Mouse (Mus musculus) midbrain, postnatal 0 days (tissue): Measurements from ENCODE around the gene Reg4. TPM values are rescaled to one million over a fixed set of nuclear protein-coding genes. Genes with fewer than 3 reads are reported as not detected.

ENCODE experiments used
- ATAC-seq: fragments of 200-750 bp; cut with Nextera tagmentation; 2 replicates; pipeline ENCODE4 v1.8.0; 2017; ENCODE audit warnings: moderate number of reproducible peaks, mild to moderate bottlenecking, moderate TSS enrichment, moderate library complexity; ENCODE audit not compliant: low FRiP score
- DNase-seq: peaks from one replicate; pipeline ENCODE4 v3.0.0-alpha.2; 2015; ENCODE audit warnings: low spot score
- H3K27ac ChIP-seq: fragments of 300-500 bp; sonication (generic); 2 replicates; pipeline ENCODE4 v1.5.1; 2014; ENCODE audit warnings: low read depth, mild to moderate bottlenecking, low read length, mixed read lengths
- H3K27me3 ChIP-seq: fragments of 300-500 bp; sonication (generic); 2 replicates; pipeline ENCODE4 v1.6.1; 2014; ENCODE audit warnings: low read length, control low read depth, mixed read lengths; ENCODE audit not compliant: insufficient read depth
- H3K36me3 ChIP-seq: fragments of 300-500 bp; sonication (generic); 2 replicates; pipeline ENCODE4 v1.6.1; 2014; ENCODE audit warnings: low read length, control low read depth, mixed read lengths; ENCODE audit not compliant: insufficient read depth
- H3K4me1 ChIP-seq: fragments of 300-500 bp; sonication (generic); 2 replicates; pipeline ENCODE4 v1.6.1; 2014; ENCODE audit warnings: mild to moderate bottlenecking, control low read depth, antibody characterized with exemption, low read length, mixed read lengths; ENCODE audit not compliant: insufficient read depth
- H3K4me2 ChIP-seq: fragments of 300-500 bp; sonication (generic); 2 replicates; pipeline ENCODE4 v1.6.1; 2014; ENCODE audit warnings: low read depth, mild to moderate bottlenecking, low read length, mixed read lengths; ENCODE audit not compliant: poor library complexity, severe bottlenecking
- H3K4me3 ChIP-seq: fragments of 300-500 bp; sonication (generic); 2 replicates; pipeline ENCODE4 v1.5.1; 2014; ENCODE audit warnings: low read depth, mild to moderate bottlenecking, low read length, moderate library complexity
- H3K9ac ChIP-seq: fragments of 300-500 bp; sonication (generic); replicated peaks from 2 replicates; pipeline ENCODE4 v1.6.1; 2014; ENCODE audit warnings: mild to moderate bottlenecking, low read length, moderate library complexity, mixed read lengths; ENCODE audit not compliant: poor library complexity, severe bottlenecking
- H3K9me3 ChIP-seq: fragments of 300-500 bp; sonication (generic); 2 replicates; pipeline ENCODE4 v1.6.1; 2016; ENCODE audit warnings: low read length, control low read depth
- CTCF ChIP-seq: IDR thresholded peaks from 2 replicates; pipeline ENCODE4 v1.5.1; 2016; ENCODE audit warnings: antibody characterized with exemption, mild to moderate bottlenecking
- WGBS: fragments of 180-500 bp; shearing (Covaris S2); extraction: QIAGEN DNeasy Blood & Tissue Kit; methylation state at CpG from one replicate; pipeline ENCODE4 v1.1.7; 2014; 5-methylcytosine and 5-hydroxymethylcytosine counted together
- polyA plus RNA-seq: library from polyadenylated mRNA; unstranded; fragments of >200 nt; fragmentation: Nextera tagmentation; extraction: Ambion mirVana; gene quantifications from 2 replicates; pipeline ENCODE4 v1.2.1, GENCODE M21; 2015
- total RNA-seq: library from RNA; depleted of rRNA; stranded (reverse); fragments of >200 nt; gene quantifications from 2 replicates; pipeline ENCODE4 v1.2.3, GENCODE M21; 2014; rRNA removed

The Reg4 gene
- total RNA-seq (not detected in 2 replicates), polyA plus RNA-seq (not detected in 2 replicates)

DNA sequence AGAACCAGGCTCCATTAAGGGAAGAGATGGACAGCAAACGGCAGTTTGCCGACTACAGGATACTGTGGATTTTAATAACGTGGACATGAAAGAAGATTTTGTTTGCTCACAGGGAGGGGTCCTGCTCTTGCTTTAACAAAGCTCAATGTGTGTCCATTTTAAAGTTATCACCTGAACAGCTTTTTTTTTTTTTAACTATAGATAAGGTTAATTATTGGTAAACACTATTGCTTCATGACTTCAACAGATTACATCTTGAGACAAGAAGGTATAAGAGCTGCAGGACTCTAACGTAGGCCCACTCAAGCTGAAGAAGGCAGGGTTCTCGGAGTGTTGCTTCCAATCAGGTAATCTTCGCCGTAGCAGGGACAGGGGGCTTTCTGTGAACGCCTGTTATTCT, at the start of gene Reg4:
Reg4 (plus strand) TSS at position 301 of the 400 bp plus-strand sequence.
- ATAC-seq = no peak
- Histone ChIP-seq H3K4me3 (no peak within 1 kb of the TSS), H3K9me3 (no peaks in the 10 kb centered on the region), H3K27ac (no peak within 1 kb of the TSS), H3K27me3 (no peaks in the 10 kb centered on the region), H3K4me2 (no peak within 1 kb of the TSS), H3K9ac (no peak within 1 kb of the TSS), H3K4me1 (no peaks in the 10 kb centered on the region), H3K36me3 (no peaks in the 10 kb centered on the region)
- TF ChIP-seq CTCF = no peak
- WGBS = 85% methylated on average over 8 of the region's 8 CpGs
- no peak for DNase-seq

DNA sequence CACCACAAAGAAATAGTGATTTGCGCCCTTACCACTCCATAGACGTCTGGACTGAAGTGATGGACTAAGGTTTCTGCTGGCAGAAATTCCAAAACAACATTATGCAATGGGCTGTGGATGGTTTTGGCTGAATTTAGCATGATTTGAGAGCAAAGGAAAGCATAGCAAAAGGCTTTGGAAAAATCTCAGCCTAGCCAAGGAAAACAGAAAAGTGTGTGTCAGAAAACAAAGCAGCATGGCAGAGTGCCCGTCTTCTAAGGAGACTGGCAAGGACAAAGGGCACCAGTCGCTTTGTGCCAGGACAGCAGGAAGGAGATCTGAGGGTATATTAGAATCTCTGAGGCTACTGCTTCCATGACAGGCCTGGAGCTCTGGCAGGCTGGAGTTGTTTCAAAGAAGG, 43.6 kb upstream of the Reg4 start:
- H3K27me3 ChIP-seq = no peaks in the 10 kb centered on the region
- H3K4me2 ChIP-seq = no peak overlapping the region
- no peak overlapping the region for H3K9ac ChIP-seq
- WGBS = 62% methylated on average over 4 of the region's 4 CpGs
- no peak overlapping the region for H3K4me3 ChIP-seq
- DNase-seq = peak; percentile 75
- H3K4me1 ChIP-seq = no peaks in the 10 kb centered on the region
- ATAC-seq = no peak; the same call in 1 of the 2 replicates
- no peak for TF ChIP-seq CTCF
- H3K9me3 ChIP-seq = 0 out of 2 replicates have a peak, but pooled peaks cover 3% of the 10 kb centered on the region
- peak overlapping the region; percentile 38; the same call in 1 of the 2 replicates for H3K27ac ChIP-seq
- no peaks in the 10 kb centered on the region for H3K36me3 ChIP-seq

DNA sequence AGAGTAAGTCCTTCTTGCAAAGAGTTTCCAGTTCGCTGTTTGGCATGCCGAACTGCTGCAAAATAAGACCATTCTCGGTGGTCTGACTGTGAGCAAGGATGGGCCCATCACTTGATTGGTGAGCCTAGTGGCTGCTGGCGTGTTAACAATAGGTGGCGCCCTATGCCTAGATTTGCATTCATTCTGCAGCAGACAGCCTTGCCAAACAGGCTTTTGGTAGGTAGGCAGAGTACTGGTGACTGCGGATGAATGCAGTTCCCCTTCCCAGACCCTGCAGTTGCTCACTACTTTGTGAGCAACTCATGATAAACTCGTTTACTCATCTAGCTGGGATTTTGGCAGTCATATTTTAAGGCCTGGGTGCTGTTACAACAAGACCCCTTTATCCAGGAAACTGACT, 41.2 kb upstream of the Reg4 start:
- Histone ChIP-seq H3K9ac (no peak overlapping the region), H3K27me3 (no peaks in the 10 kb centered on the region), H3K27ac (no peak overlapping the region), H3K9me3 (0 out of 2 replicates have a peak, but pooled peaks cover 3% of the 10 kb centered on the region), H3K36me3 (no peaks in the 10 kb centered on the region), H3K4me3 (no peak overlapping the region), H3K4me1 (no peaks in the 10 kb centered on the region), H3K4me2 (no peak overlapping the region)
- peak; percentile 70 for TF ChIP-seq CTCF
- 30% methylated on average over 7 of the region's 7 CpGs for WGBS
- no peak; the same call in 1 of the 2 replicates for ATAC-seq
- peak; percentile 72 for DNase-seq

DNA sequence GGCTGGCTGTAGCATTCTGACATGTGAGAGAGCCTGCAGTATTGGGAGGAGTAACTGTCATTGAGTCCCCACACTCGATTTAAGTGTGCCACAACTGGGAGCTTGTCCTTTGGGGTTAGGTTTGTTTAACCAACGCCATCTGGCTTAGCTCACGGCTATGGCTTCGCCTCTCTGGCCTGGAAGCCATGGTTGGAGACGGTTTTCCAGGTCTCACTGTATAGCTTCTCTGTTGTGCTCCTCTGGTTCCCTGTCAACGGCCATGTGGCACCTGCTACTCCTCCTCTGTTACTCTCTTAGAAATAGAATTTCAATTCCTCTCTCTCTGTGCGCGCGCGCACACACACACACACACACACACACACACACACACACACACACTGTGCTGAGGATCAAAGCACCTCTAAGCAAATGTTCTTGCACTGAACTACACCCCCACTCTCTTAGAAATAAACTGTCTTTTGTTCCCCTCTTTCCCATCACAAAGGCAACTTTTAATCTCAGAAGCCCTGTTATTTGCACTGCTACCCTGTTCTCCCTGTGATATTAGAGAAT, 36.7 kb upstream of the Reg4 start:
- TF ChIP-seq CTCF = no peak
- no peaks in the 10 kb centered on the region for H3K36me3 ChIP-seq
- no peak overlapping the region for H3K27ac ChIP-seq
- H3K4me1 ChIP-seq = no peaks in the 10 kb centered on the region
- DNase-seq (no peak), ATAC-seq (no peak)
- no peak overlapping the region for H3K4me2 ChIP-seq
- no peaks in the 10 kb centered on the region for H3K27me3 ChIP-seq
- no peak overlapping the region for H3K4me3 ChIP-seq
- WGBS = 35% methylated on average over 10 of the region's 10 CpGs
- H3K9me3 ChIP-seq = no peaks in the 10 kb centered on the region
- no peak overlapping the region for H3K9ac ChIP-seq

DNA sequence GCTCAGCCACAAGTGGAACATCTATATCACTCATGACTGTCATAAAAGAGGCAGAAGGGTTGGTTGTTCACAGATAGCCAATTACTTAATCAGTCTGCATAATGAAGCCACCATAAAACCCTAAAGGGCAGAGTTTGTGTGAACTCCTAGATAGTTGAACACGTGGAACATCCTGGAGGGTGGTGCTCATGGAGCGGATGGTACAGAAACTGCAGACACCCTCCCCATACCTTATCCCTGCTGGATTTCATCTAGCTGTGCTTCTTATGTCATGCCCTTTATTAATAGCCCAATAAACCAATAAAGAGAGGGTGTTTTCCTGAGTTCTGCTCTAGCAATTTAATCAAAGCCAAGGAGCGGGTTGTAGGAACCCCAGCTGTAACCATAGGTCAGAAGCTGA, 34.2 kb upstream of the Reg4 start:
- Histone ChIP-seq H3K4me3 (no peak overlapping the region), H3K4me1 (no peaks in the 10 kb centered on the region)
- 89% methylated on average over 3 of the region's 3 CpGs for WGBS

DNA sequence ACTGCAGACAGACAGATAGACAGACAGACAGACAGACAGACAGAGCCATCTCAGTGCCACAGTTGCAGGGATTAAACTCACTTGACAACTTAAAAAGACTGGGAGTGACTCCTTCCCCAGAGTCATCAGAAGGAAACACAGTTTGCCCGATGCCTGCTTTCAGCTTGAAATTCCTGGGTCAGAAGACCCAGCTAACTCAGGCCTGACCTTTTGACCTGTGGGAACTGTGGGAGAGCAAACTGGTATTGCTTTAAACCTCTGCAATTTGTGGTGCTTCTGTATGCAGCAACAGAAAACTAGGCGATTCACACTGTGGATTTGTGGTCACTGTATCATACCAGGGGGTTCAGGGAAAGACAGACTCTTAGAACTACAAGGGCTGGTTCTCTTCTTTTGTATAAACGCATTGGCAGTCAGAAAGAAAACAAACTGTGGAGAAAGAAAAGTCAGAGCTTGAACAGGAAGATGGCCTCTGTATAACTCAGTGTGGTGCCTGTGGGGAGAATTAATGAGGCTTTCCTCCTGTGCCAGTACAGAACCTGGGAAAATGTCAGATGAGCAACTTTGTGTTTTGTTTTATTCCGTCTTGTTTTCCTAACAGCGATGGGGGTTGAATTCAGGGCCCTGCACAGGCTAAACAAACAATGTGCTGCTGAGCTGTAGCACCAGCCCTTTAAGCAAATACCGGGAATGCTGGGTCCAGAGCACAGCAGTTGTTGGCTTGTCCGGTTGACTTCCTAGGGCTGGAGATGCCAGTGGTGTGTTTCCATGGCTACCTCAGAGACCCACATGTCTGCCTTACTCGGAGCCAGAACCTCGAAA, 24.0 kb upstream of the Reg4 start:
- H3K27ac ChIP-seq = 0 out of 2 replicates have a peak overlapping the region, but pooled peaks have one; percentile 43
- TF ChIP-seq CTCF = no peak
- peak; percentile 65 for DNase-seq
- H3K9me3 ChIP-seq = no peaks in the 10 kb centered on the region
- no peaks in the 10 kb centered on the region for H3K36me3 ChIP-seq
- no peaks in the 10 kb centered on the region for H3K4me1 ChIP-seq
- no peak overlapping the region for H3K4me2 ChIP-seq
- no peak overlapping the region for H3K9ac ChIP-seq
- H3K4me3 ChIP-seq = no peak overlapping the region
- H3K27me3 ChIP-seq = no peaks in the 10 kb centered on the region
- ATAC-seq = peak; percentile 38; the same call in 1 of the 2 replicates
- 8% methylated on average over 9 of the region's 9 CpGs for WGBS

More for the DNA sequence above, 34.2 kb upstream of the Reg4 start:
- no peak overlapping the region for H3K9ac ChIP-seq
- no peak for DNase-seq
- H3K27ac ChIP-seq = no peak overlapping the region
- H3K4me2 ChIP-seq = no peak overlapping the region
- no peaks in the 10 kb centered on the region for H3K27me3 ChIP-seq
- no peaks in the 10 kb centered on the region for H3K9me3 ChIP-seq
- no peaks in the 10 kb centered on the region for H3K36me3 ChIP-seq
- ATAC-seq = no peak
- no peak for TF ChIP-seq CTCF
